Mouse (Mus musculus) limb, embryonic 14.5 days (tissue): ENCODE data around the gene Tmod4. TPM values are rescaled to one million over a fixed set of nuclear protein-coding genes. Genes with fewer than 3 reads are reported as not detected.

Experiments used
- ATAC-seq: fragments of 200-750 bp; cut with Nextera tagmentation; 2 replicates; pipeline ENCODE4 v1.8.0; 2017; ENCODE audit warnings: low read depth, moderate number of reproducible peaks, moderate TSS enrichment; ENCODE audit not compliant: low FRiP score
- DNase-seq: peaks from one replicate; pipeline ENCODE4 v3.0.0-alpha.2; 2015; ENCODE audit warnings: low spot score
- H3K27ac ChIP-seq: fragments of 300-500 bp; sonication (generic); replicated peaks from 2 replicates; pipeline ENCODE4 v1.5.1; 2014; ENCODE audit warnings: low read depth, mild to moderate bottlenecking, low read length, moderate library complexity, mixed read lengths
- H3K27me3 ChIP-seq: fragments of 300-500 bp; sonication (generic); 2 replicates; pipeline ENCODE4 v1.6.1; 2014; ENCODE audit warnings: low read length, mixed read lengths; ENCODE audit not compliant: control insufficient read depth, insufficient read depth
- H3K36me3 ChIP-seq: fragments of 300-500 bp; sonication (generic); 2 replicates; pipeline ENCODE4 v1.6.1; 2014; ENCODE audit warnings: mild to moderate bottlenecking, low read length, moderate library complexity, mixed read lengths; ENCODE audit not compliant: control insufficient read depth, insufficient read depth
- H3K4me1 ChIP-seq: fragments of 300-500 bp; sonication (generic); 2 replicates; pipeline ENCODE4 v1.6.1; 2014; ENCODE audit warnings: antibody characterized with exemption, low read length, mixed read lengths; ENCODE audit not compliant: control insufficient read depth, insufficient read depth
- H3K4me2 ChIP-seq: fragments of 300-500 bp; sonication (generic); replicated peaks from 2 replicates; pipeline ENCODE4 v1.6.1; 2014; ENCODE audit warnings: low read depth, mild to moderate bottlenecking, low read length, moderate library complexity; ENCODE audit not compliant: severe bottlenecking
- H3K4me3 ChIP-seq: fragments of 300-500 bp; sonication (generic); replicated peaks from 2 replicates; pipeline ENCODE4 v1.5.1; 2014; ENCODE audit warnings: low read length
- H3K9ac ChIP-seq: fragments of 300-500 bp; sonication (generic); 2 replicates; pipeline ENCODE4 v1.6.1; 2014; ENCODE audit warnings: mild to moderate bottlenecking, low read depth, low read length, moderate library complexity; ENCODE audit not compliant: severe bottlenecking
- H3K9me3 ChIP-seq: fragments of 300-500 bp; sonication (generic); 2 replicates; pipeline ENCODE4 v1.6.1; 2016; ENCODE audit warnings: low read length; ENCODE audit not compliant: control insufficient read depth
- POLR2A ChIP-seq: fragments of 200-500 bp; IDR thresholded peaks from 2 replicates; pipeline ENCODE4 v1.8.0; 2012; ENCODE audit warnings: inconsistent platforms, mild to moderate bottlenecking, moderate library complexity, borderline replicate concordance; ENCODE audit not compliant: insufficient read depth, insufficient read length; ENCODE audit errors: extremely low read depth
- WGBS: fragments of 180-500 bp; shearing (Covaris S2); extraction: QIAGEN DNeasy Blood & Tissue Kit; methylation state at CpG from one replicate; pipeline ENCODE4 v1.1.7; 2014; 5-methylcytosine and 5-hydroxymethylcytosine counted together
- microRNA-seq: library from miRNA; unstranded; fragments of <30 nt; microRNA quantifications from one replicate; pipeline ENCODE4, GENCODE M21; 2016
- polyA plus RNA-seq, 2 experiments: library from polyadenylated mRNA; depleted of rRNA in 1 of 2; stranded (reverse) in 1 of 2; unstranded in 1 of 2; fragments of >200 nt; fragmentation: Nextera tagmentation in 1 of 2; extraction: Ambion mirVana in 1 of 2; gene quantifications; 2 replicates each; pipeline versions ENCODE4 v1.2.1 to v1.2.3; 2012 to 2014

Gene Tmod4
- polyA plus RNA-seq, 2 experiments: 2.9 to 5.0 TPM

GRCm38 (mm10) chr3:95172526-95173255 is 48.4 kb downstream of the Tmod4 start:
- Histone ChIP-seq H3K36me3 (peaks cover 60% of the 10 kb centered on the region), H3K4me1 (peaks cover 5% of the 10 kb centered on the region; the same call in 1 of the 2 replicates), H3K9ac (peak overlapping the region; percentile 31; the same call in 1 of the 2 replicates), H3K4me3 (0 out of 2 replicates have a peak overlapping the region, but pooled peaks have one; percentile 22), H3K4me2 (no peak overlapping the region), H3K27me3 (peaks cover 30% of the 10 kb centered on the region), H3K27ac (no peak overlapping the region), H3K9me3 (no peaks in the 10 kb centered on the region)
- no peak for ATAC-seq
- no peak for TF ChIP-seq POLR2A
- DNase-seq: no peak
- WGBS: 24% methylated on average over 35 of the region's 84 CpGs

- Histone ChIP-seq H3K4me2 (peak overlapping the region; percentile 36), H3K27ac (no peak overlapping the region; the same call in 1 of the 2 replicates), H3K36me3 (peaks cover 52% of the 10 kb centered on the region), H3K27me3 (peaks cover 30% of the 10 kb centered on the region), H3K4me1 (peaks cover 5% of the 10 kb centered on the region; the same call in 1 of the 2 replicates), H3K9ac (peak overlapping the region; percentile 31; the same call in 1 of the 2 replicates), H3K9me3 (no peaks in the 10 kb centered on the region), H3K4me3 (peak overlapping the region; percentile 22)
- ATAC-seq (peak; percentile 30; the same call in 1 of the 2 replicates), DNase-seq (no peak)
- TF ChIP-seq POLR2A: no peak
- WGBS: 12% methylated on average over 55 of the region's 58 CpGs
These were observed 49.1 kb downstream of the Tmod4 start for GRCm38 (mm10) chr3:95173256-95173949.

- WGBS: 8% methylated on average over 16 of the region's 16 CpGs
- peaks cover 5% of the 10 kb centered on the region; the same call in 1 of the 2 replicates for H3K4me1 ChIP-seq
- TF ChIP-seq POLR2A: no peak
- no peak overlapping the region for H3K4me3 ChIP-seq
- no peaks in the 10 kb centered on the region for H3K9me3 ChIP-seq
- 0 out of 2 replicates have a peak overlapping the region, but pooled peaks have one; percentile 17 for H3K4me2 ChIP-seq
- peak overlapping the region; percentile 31; the same call in 1 of the 2 replicates for H3K9ac ChIP-seq
- peak; percentile 58 for ATAC-seq
- DNase-seq: peak; percentile 80
- H3K36me3 ChIP-seq: peaks cover 45% of the 10 kb centered on the region
- no peak overlapping the region for H3K27ac ChIP-seq
- peaks cover 30% of the 10 kb centered on the region for H3K27me3 ChIP-seq
These were observed 49.8 kb downstream of the Tmod4 start for GRCm38 (mm10) chr3:95174011-95174592.

GRCm38 (mm10) chr3:95176500-95176899 is 52.2 kb downstream of the Tmod4 start:
- Histone ChIP-seq H3K9ac (no peak overlapping the region), H3K4me3 (no peak overlapping the region), H3K9me3 (no peaks in the 10 kb centered on the region), H3K27me3 (peaks cover 27% of the 10 kb centered on the region), H3K36me3 (peaks cover 22% of the 10 kb centered on the region), H3K27ac (no peak overlapping the region), H3K4me2 (no peak overlapping the region), H3K4me1 (peaks cover 5% of the 10 kb centered on the region; the same call in 1 of the 2 replicates)
- 74% methylated on average over 3 of the region's 3 CpGs for WGBS
- no peak for TF ChIP-seq POLR2A
- DNase-seq (no peak), ATAC-seq (no peak)

- Histone ChIP-seq H3K9me3 (no peaks in the 10 kb centered on the region), H3K4me1 (peaks cover 5% of the 10 kb centered on the region; the same call in 1 of the 2 replicates), H3K4me2 (no peak overlapping the region), H3K36me3 (peaks cover 11% of the 10 kb centered on the region), H3K9ac (no peak overlapping the region), H3K27me3 (peaks cover 16% of the 10 kb centered on the region), H3K4me3 (no peak overlapping the region), H3K27ac (no peak overlapping the region)
- WGBS: 61% methylated on average over 6 of the region's 6 CpGs
- no peak for DNase-seq
- no peak for ATAC-seq
- no peak for TF ChIP-seq POLR2A
These were observed 53.3 kb downstream of the Tmod4 start for GRCm38 (mm10) chr3:95177583-95177982.

Small RNA genes within 50 kb of the gene (microRNA-seq; reads per million reads assigned to microRNA genes)
- not detected for gene Mir8099-1

Other genes starting within 250 kb of the Tmod4 start
- 348 and 378 TPM in 2 replicates for gene Psmb4, start 237.5 kb upstream of the Tmod4 start, polyA plus RNA-seq (2012; rRNA removed)
- gene Psmb4, start 237.5 kb upstream of the Tmod4 start, polyA plus RNA-seq (2014; fragmentation: Nextera tagmentation; extraction: Ambion mirVana): 369 and 384 TPM in 2 replicates
- gene Selenbp1, start 191.4 kb upstream of the Tmod4 start, polyA plus RNA-seq (2012; rRNA removed): 28.7 and 32.9 TPM in 2 replicates
- 29.5 and 34.9 TPM in 2 replicates for gene Selenbp1, start 191.4 kb upstream of the Tmod4 start, polyA plus RNA-seq (2014; fragmentation: Nextera tagmentation; extraction: Ambion mirVana)
- 29.9 and 36.4 TPM in 2 replicates for gene Rfx5, start 170.4 kb upstream of the Tmod4 start, polyA plus RNA-seq (2012; rRNA removed)
- 12.5 and 12.9 TPM in 2 replicates for gene Rfx5, start 170.4 kb upstream of the Tmod4 start, polyA plus RNA-seq (2014; fragmentation: Nextera tagmentation; extraction: Ambion mirVana)
- 54.7 and 54.8 TPM in 2 replicates for gene Pi4kb, start 149.7 kb upstream of the Tmod4 start, polyA plus RNA-seq (2012; rRNA removed)
- gene Pi4kb, start 149.7 kb upstream of the Tmod4 start, polyA plus RNA-seq (2014; fragmentation: Nextera tagmentation; extraction: Ambion mirVana): 30.4 and 35.6 TPM in 2 replicates
- gene Zfp687, start 109.0 kb upstream of the Tmod4 start, polyA plus RNA-seq (2012; rRNA removed): 26.8 and 28.8 TPM in 2 replicates
- gene Zfp687, start 109.0 kb upstream of the Tmod4 start, polyA plus RNA-seq (2014; fragmentation: Nextera tagmentation; extraction: Ambion mirVana): 18.8 and 23.2 TPM in 2 replicates
- 249 and 282 TPM in 2 replicates for gene Psmd4, start 81.9 kb upstream of the Tmod4 start, polyA plus RNA-seq (2012; rRNA removed)
- 258 and 280 TPM in 2 replicates for gene Psmd4, start 81.9 kb upstream of the Tmod4 start, polyA plus RNA-seq (2014; fragmentation: Nextera tagmentation; extraction: Ambion mirVana)
- gene Pip5k1a, start 17.5 kb upstream of the Tmod4 start, polyA plus RNA-seq (2012; rRNA removed): 35.1 and 41.2 TPM in 2 replicates
- 15.7 and 16.5 TPM in 2 replicates for gene Pip5k1a, start 17.5 kb upstream of the Tmod4 start, polyA plus RNA-seq (2014; fragmentation: Nextera tagmentation; extraction: Ambion mirVana)
- gene Vps72, start 13.5 kb upstream of the Tmod4 start, polyA plus RNA-seq (2012; rRNA removed): 125 and 130 TPM in 2 replicates
- 141 and 163 TPM in 2 replicates for gene Vps72, start 13.5 kb upstream of the Tmod4 start, polyA plus RNA-seq (2014; fragmentation: Nextera tagmentation; extraction: Ambion mirVana)
- 85.0 and 106 TPM in 2 replicates for gene Scnm1, start 9.5 kb downstream of the Tmod4 start, polyA plus RNA-seq (2012; rRNA removed)
- 65.7 and 73.1 TPM in 2 replicates for gene Scnm1, start 9.5 kb downstream of the Tmod4 start, polyA plus RNA-seq (2014; fragmentation: Nextera tagmentation; extraction: Ambion mirVana)
- 11.7 and 11.8 TPM in 2 replicates for gene Lysmd1, start 9.6 kb downstream of the Tmod4 start, polyA plus RNA-seq (2012; rRNA removed)
- gene Lysmd1, start 9.6 kb downstream of the Tmod4 start, polyA plus RNA-seq (2014; fragmentation: Nextera tagmentation; extraction: Ambion mirVana): 13.3 and 15.3 TPM in 2 replicates
- gene Tnfaip8l2, start 17.9 kb downstream of the Tmod4 start, polyA plus RNA-seq (2012; rRNA removed): 4.4 and 4.9 TPM in 2 replicates
- gene Tnfaip8l2, start 17.9 kb downstream of the Tmod4 start, polyA plus RNA-seq (2014; fragmentation: Nextera tagmentation; extraction: Ambion mirVana): 6.1 and 8.0 TPM in 2 replicates
- gene Sema6c, start 36.0 kb downstream of the Tmod4 start, polyA plus RNA-seq (2012; rRNA removed): 56.5 and 79.0 TPM in 2 replicates
- 14.0 and 15.7 TPM in 2 replicates for gene Sema6c, start 36.0 kb downstream of the Tmod4 start, polyA plus RNA-seq (2014; fragmentation: Nextera tagmentation; extraction: Ambion mirVana)
- gene Gabpb2, start 93.4 kb downstream of the Tmod4 start, polyA plus RNA-seq (2012; rRNA removed): 26.2 and 26.4 TPM in 2 replicates
- 9.7 and 11.5 TPM in 2 replicates for gene Gabpb2, start 93.4 kb downstream of the Tmod4 start, polyA plus RNA-seq (2014; fragmentation: Nextera tagmentation; extraction: Ambion mirVana)
- gene Cdc42se1, start 104.3 kb downstream of the Tmod4 start, polyA plus RNA-seq (2012; rRNA removed): 76.1 and 93.1 TPM in 2 replicates
- 119 and 126 TPM in 2 replicates for gene Cdc42se1, start 104.3 kb downstream of the Tmod4 start, polyA plus RNA-seq (2014; fragmentation: Nextera tagmentation; extraction: Ambion mirVana)
- gene Mllt11, start 107.7 kb downstream of the Tmod4 start, polyA plus RNA-seq (2012; rRNA removed): 38.5 and 42.4 TPM in 2 replicates
- 16.7 and 17.4 TPM in 2 replicates for gene Mllt11, start 107.7 kb downstream of the Tmod4 start, polyA plus RNA-seq (2014; fragmentation: Nextera tagmentation; extraction: Ambion mirVana)
- 0.87 and 0.89 TPM in 2 replicates for gene Gm128, start 117.1 kb downstream of the Tmod4 start, polyA plus RNA-seq (2012; rRNA removed)
- 0.50 and 0.63 TPM in 2 replicates for gene Gm128, start 117.1 kb downstream of the Tmod4 start, polyA plus RNA-seq (2014; fragmentation: Nextera tagmentation; extraction: Ambion mirVana)
- 6.8 and 12.0 TPM in 2 replicates for gene Bnipl, start 126.7 kb downstream of the Tmod4 start, polyA plus RNA-seq (2012; rRNA removed)
- 11.7 and 13.3 TPM in 2 replicates for gene Bnipl, start 126.7 kb downstream of the Tmod4 start, polyA plus RNA-seq (2014; fragmentation: Nextera tagmentation; extraction: Ambion mirVana)
- 45.8 and 57.9 TPM in 2 replicates for gene Mindy1, start 156.9 kb downstream of the Tmod4 start, polyA plus RNA-seq (2012; rRNA removed)
- gene Mindy1, start 156.9 kb downstream of the Tmod4 start, polyA plus RNA-seq (2014; fragmentation: Nextera tagmentation; extraction: Ambion mirVana): 45.6 and 47.5 TPM in 2 replicates
- gene Prune1, start 157.6 kb downstream of the Tmod4 start, polyA plus RNA-seq (2012; rRNA removed): 31.5 and 38.0 TPM in 2 replicates
- gene Prune1, start 157.6 kb downstream of the Tmod4 start, polyA plus RNA-seq (2014; fragmentation: Nextera tagmentation; extraction: Ambion mirVana): 21.8 and 24.0 TPM in 2 replicates
- gene Anxa9, start 182.7 kb downstream of the Tmod4 start, polyA plus RNA-seq (2012; rRNA removed): 3.8 and 4.7 TPM in 2 replicates
- gene Anxa9, start 182.7 kb downstream of the Tmod4 start, polyA plus RNA-seq (2014; fragmentation: Nextera tagmentation; extraction: Ambion mirVana): 4.7 and 4.9 TPM in 2 replicates
- gene Cers2, start 190.3 kb downstream of the Tmod4 start, polyA plus RNA-seq (2012; rRNA removed): 183 TPM in 2 replicates
- gene Cers2, start 190.3 kb downstream of the Tmod4 start, polyA plus RNA-seq (2014; fragmentation: Nextera tagmentation; extraction: Ambion mirVana): 140 and 155 TPM in 2 replicates
- gene Setdb1, start 232.7 kb downstream of the Tmod4 start, polyA plus RNA-seq (2012; rRNA removed): 56.2 and 57.9 TPM in 2 replicates
- gene Setdb1, start 232.7 kb downstream of the Tmod4 start, polyA plus RNA-seq (2014; fragmentation: Nextera tagmentation; extraction: Ambion mirVana): 44.2 and 51.7 TPM in 2 replicates